20 mouse cellular contexts compared by ENCODE assay signal in genomic region chr12:17674182-17674812, GRCm38 (mm10). TPM values are rescaled to one million over a fixed set of nuclear protein-coding genes. Genes with fewer than 3 reads are reported as not detected.
DNase-seq lines count a peak whose midpoint lies in the region; ATAC-seq lines count a peak whose summit lies in the region.
"Had no signal": no experiment of that assay in that cellular context is flagged by ENCODE, and none has a peak within 500 bp of the region (broad histone marks: within the 10 kb centered on the region; RNA-seq: fewer than 3 reads in every experiment).

No protein-coding gene starts in this region.

- no peak overlapping the region for H3K4me3 ChIP-seq in heart, embryonic 16.5 days (ENCODE audit: low read length)
- no peak overlapping the region for H3K4me3 ChIP-seq in heart, embryonic 12.5 days
- H3K4me3 ChIP-seq in lung, embryonic 15.5 days, result no peak overlapping the region
- H3K4me3 ChIP-seq: forebrain, embryonic 12.5 days; neural tube, embryonic 13.5 days had no signal

- H3K27ac ChIP-seq in heart, embryonic 16.5 days (ENCODE audit: low read length), result no peak overlapping the region
- H3K27ac ChIP-seq in heart, embryonic 12.5 days (ENCODE audit: poor library complexity, severe bottlenecking), result no peak overlapping the region
- H3K27ac ChIP-seq in lung, embryonic 15.5 days, result no peak overlapping the region
- H3K27ac ChIP-seq: forebrain, embryonic 12.5 days; macrophage; neural tube, embryonic 13.5 days had no signal

- no peak overlapping the region for H3K4me2 ChIP-seq in heart, embryonic 16.5 days (ENCODE audit: low read depth, low read length)
- H3K4me2 ChIP-seq in heart, embryonic 12.5 days, result no peak overlapping the region
- H3K4me2 ChIP-seq in lung, embryonic 15.5 days, result no peak overlapping the region
- H3K4me2 ChIP-seq: forebrain, embryonic 12.5 days; liver, embryonic 11.5 days; neural tube, embryonic 13.5 days had no signal

- H3K9me3 ChIP-seq in heart, embryonic 16.5 days (replicated peaks; ENCODE audit: control insufficient read depth, low read length), result no peaks in the 10 kb centered on the region
- no peaks in the 10 kb centered on the region for H3K9me3 ChIP-seq in heart, embryonic 12.5 days (replicated peaks)
- no peaks in the 10 kb centered on the region for H3K9me3 ChIP-seq in lung, embryonic 15.5 days
- H3K9me3 ChIP-seq: forebrain, embryonic 12.5 days; neural tube, embryonic 13.5 days had no signal

- H3K4me1 ChIP-seq in heart, embryonic 16.5 days (ENCODE audit: control insufficient read depth, insufficient read depth, low read length), result peaks cover 3% of the 10 kb centered on the region; the same call in 1 of the 2 replicates
- H3K4me1 ChIP-seq in heart, embryonic 12.5 days (replicated peaks), result peaks cover 13% of the 10 kb centered on the region
- no peaks in the 10 kb centered on the region; the same call in 1 of the 2 replicates for H3K4me1 ChIP-seq in lung, embryonic 15.5 days
- H3K4me1 ChIP-seq: forebrain, embryonic 12.5 days; neural tube, embryonic 13.5 days had no signal

- 42% methylated on average over 6 of the region's 6 CpGs for WGBS in heart, embryonic 16.5 days
- 46% methylated on average over 6 of the region's 6 CpGs for WGBS in heart, embryonic 12.5 days
- 44% methylated on average over 6 of the region's 6 CpGs for WGBS in lung, embryonic 15.5 days

- no peak overlapping the region for H3K9ac ChIP-seq in heart, embryonic 16.5 days (ENCODE audit: low read length)
- H3K9ac ChIP-seq in heart, embryonic 12.5 days, result no peak overlapping the region
- no peak overlapping the region for H3K9ac ChIP-seq in lung, embryonic 15.5 days
- H3K9ac ChIP-seq: forebrain, embryonic 12.5 days; neural tube, embryonic 13.5 days had no signal

- no peaks in the 10 kb centered on the region for H3K27me3 ChIP-seq in heart, embryonic 16.5 days (ENCODE audit: control insufficient read depth, insufficient read depth, low read length)
- H3K27me3 ChIP-seq in heart, embryonic 12.5 days (replicated peaks), result peaks cover 5% of the 10 kb centered on the region
- H3K27me3 ChIP-seq in lung, embryonic 15.5 days, result no peaks in the 10 kb centered on the region
- H3K27me3 ChIP-seq: forebrain, embryonic 12.5 days; neural tube, embryonic 13.5 days had no signal

- no peak for DNase-seq in lung, adult 18-20 months
- DNase-seq in thymus, postnatal 0 days (ENCODE audit: low spot score), result peak; percentile 27
- no peak for DNase-seq in thymus, postnatal 14 days
- DNase-seq: adrenal gland, postnatal 10 days; cerebellum, adult 11-12 months; cerebellum, postnatal 25 days; gastrocnemius, postnatal 14 days; heart, postnatal 36 days; kidney, adult 9 months; left cerebral cortex, postnatal 4 days; right cerebral cortex, postnatal 4 days had no signal

- peak; percentile 32; the same call in 1 of the 2 replicates for ATAC-seq in heart, embryonic 16.5 days (replicated peaks; ENCODE audit: extremely low read depth, insufficient read depth, low FRiP score)
- no peak for ATAC-seq in heart, embryonic 12.5 days (ENCODE audit: insufficient number of reproducible peaks, low FRiP score)
- peak; percentile 56; the same call in 1 of the 2 replicates for ATAC-seq in lung, embryonic 15.5 days (ENCODE audit: borderline replicate concordance, extremely low read depth, low FRiP score, low TSS enrichment)
- no peak for ATAC-seq in erythroblast, adult 5-6 weeks (replicated peaks; ENCODE audit: low FRiP score, poor library complexity, severe bottlenecking)
- no peak for ATAC-seq in erythroid progenitor cell, adult 5-6 weeks (replicated peaks; ENCODE audit: low FRiP score, poor library complexity, severe bottlenecking)

- no peaks in the 10 kb centered on the region for H3K36me3 ChIP-seq in heart, embryonic 16.5 days (ENCODE audit: control insufficient read depth, insufficient read depth)
- no peaks in the 10 kb centered on the region for H3K36me3 ChIP-seq in heart, embryonic 12.5 days
- no peaks in the 10 kb centered on the region for H3K36me3 ChIP-seq in lung, embryonic 15.5 days
- H3K36me3 ChIP-seq: forebrain, embryonic 12.5 days; neural tube, embryonic 13.5 days had no signal

RNA-seq across cellular contexts. Expression of gene Hpcal1, which starts 16.4 kb away (rescaled TPM):
- polyA plus RNA-seq in heart, embryonic 16.5 days (2015; fragmentation: Nextera tagmentation; extraction: Ambion mirVana), result 32.7 and 33.4 TPM in 2 replicates
- 19.9 and 22.1 TPM in 2 replicates for polyA plus RNA-seq in heart, embryonic 12.5 days (2016; fragmentation: Nextera tagmentation; extraction: Ambion mirVana)
- polyA plus RNA-seq in lung, embryonic 15.5 days (2015; fragmentation: Nextera tagmentation; extraction: Ambion mirVana), result 62.0 and 72.2 TPM in 2 replicates
- polyA plus RNA-seq in thymus, postnatal 0 days (2015; fragmentation: Nextera tagmentation; extraction: Ambion mirVana), result 145 and 152 TPM in 2 replicates
- 23.8 and 30.3 TPM in 2 replicates for total RNA-seq in erythroblast, adult 5-6 weeks (2015; ENCODE audit: low replicate concordance)
- 4.3 and 7.4 TPM in 2 replicates for total RNA-seq in erythroblast, adult 5-6 weeks (2017; ENCODE audit: low replicate concordance)
- 18.7 and 27.2 TPM in 2 replicates for total RNA-seq in erythroid progenitor cell, adult 5-6 weeks (2015; ENCODE audit: low replicate concordance)
- total RNA-seq in erythroid progenitor cell, adult 5-6 weeks (2017; ENCODE audit: low replicate concordance), result 3.6 and 5.9 TPM in 2 replicates

Comparison
In these comparisons a context has a peak if more than half of its experiments do, and no peak if none do; other contexts are left out.
1. ATAC-seq: peak in heart, embryonic 16.5 days (single experiment) and lung, embryonic 15.5 days (single experiment); none in heart, embryonic 12.5 days (single experiment), erythroblast, adult 5-6 weeks (single experiment) and erythroid progenitor cell, adult 5-6 weeks (single experiment).